Mouse (Mus musculus): ENCODE measurements around the gene Dlst. TPM values are rescaled to one million over a fixed set of nuclear protein-coding genes. Genes with fewer than 3 reads are reported as not detected.
A peak's percentile ranks its signal among the peaks of the same experiment; 100 is the strongest.

Dlst gene
- total and polyA plus RNA-seq, 3 experiments: 163 to 376 (median 230) TPM

DNA sequence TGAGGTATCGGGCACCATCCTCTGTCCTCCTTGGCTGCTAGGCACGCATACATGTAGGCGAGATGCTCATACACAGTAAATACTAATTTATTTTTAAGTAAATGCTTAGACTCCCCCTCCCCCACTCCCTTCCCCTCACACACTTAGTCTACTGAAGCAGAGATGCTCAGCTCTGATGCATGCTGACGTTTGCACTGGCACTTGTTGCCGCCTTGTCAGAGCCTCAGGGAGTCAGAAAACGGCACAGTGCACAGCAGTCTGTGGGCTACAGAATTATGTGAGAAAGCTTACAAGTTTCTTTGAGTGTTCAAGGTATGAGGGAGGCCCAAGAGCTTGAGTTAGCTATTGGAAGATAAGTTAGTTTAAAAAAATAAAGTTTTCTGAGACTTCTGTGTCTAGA lies 20.7 kb downstream of the Dlst start:
- Histone ChIP-seq H3K4me3 (ENCODE audit: control insufficient read depth in 1 of 2, insufficient read depth in 1 of 2, low read depth in 2 of 2, low read length in 2 of 2) (no peak overlapping the region), H3K27ac (ENCODE audit: control insufficient read depth, low read depth, low read length) (no peak overlapping the region), H3K4me1 (ENCODE audit: control insufficient read depth in 1 of 2, insufficient read depth in 2 of 2, low read length in 2 of 2) (peaks cover 7 to 14% of the 10 kb centered on the region in 2 experiments), H3K9ac (ENCODE audit: control insufficient read depth, low read depth, low read length, poor library complexity, severe bottlenecking) (no peak overlapping the region), H3K27me3 (ENCODE audit: control insufficient read depth in 1 of 2, insufficient read depth in 2 of 2, low read length in 2 of 2) (no peaks in the 10 kb centered on the region), H3K9me3 (replicated peaks; ENCODE audit: insufficient read depth, low read length) (no peaks in the 10 kb centered on the region), H3K36me3 (ENCODE audit: control insufficient read depth in 1 of 2, insufficient read depth in 2 of 2, low read length in 2 of 2) (peaks cover 15 to 37% of the 10 kb centered on the region in 2 experiments), H3K79me2 (ENCODE audit: control insufficient read depth, insufficient read depth, low read length, poor library complexity) (no peaks in the 10 kb centered on the region)
- TF ChIP-seq MAX (IDR thresholded peaks at IDR 0.05; ENCODE audit: low read length) (no peak), ELF1 (IDR thresholded peaks at IDR 0.05; ENCODE audit: low read depth, low read length) (no peak), TCF12 (IDR thresholded peaks at IDR 0.05; ENCODE audit: low read depth, low read length) (no peak), GATA1 (IDR thresholded peaks at IDR 0.05; ENCODE audit: low read depth, low read length) (no peak), EP300 (IDR thresholded peaks at IDR 0.05; ENCODE audit: low read depth in 1 of 2, low read length in 2 of 2) (no peak), CTCF (IDR thresholded peaks at IDR 0.05 in 2 of 3, conservative IDR thresholded peaks at IDR 0.05 in 1 of 3; ENCODE audit: control insufficient read depth in 1 of 3, insufficient read depth in 1 of 3, low read depth in 2 of 3, low read length in 3 of 3, poor library complexity in 1 of 3, severe bottlenecking in 1 of 3) (no peak), ZNF384 (IDR thresholded peaks at IDR 0.05; ENCODE audit: low read depth, low read length) (no peak), RCOR1 (IDR thresholded peaks at IDR 0.05; ENCODE audit: low read depth, low read length) (no peak), MYC (IDR thresholded peaks at IDR 0.05; ENCODE audit: low read depth, low read length) (no peak), NRF1 (IDR thresholded peaks at IDR 0.05; ENCODE audit: insufficient read depth, low read depth, low read length, poor library complexity, severe bottlenecking) (no peak), MEF2A (IDR thresholded peaks at IDR 0.05; ENCODE audit: extremely low read depth, insufficient replicate concordance, low read depth, low read length, poor library complexity, severe bottlenecking) (no peak), GABPA (IDR thresholded peaks at IDR 0.05; ENCODE audit: low read depth, low read length) (no peak), MAZ (IDR thresholded peaks at IDR 0.05; ENCODE audit: low read depth, low read length) (no peak)
- DNase-seq (ENCODE audit: low read depth, low spot score): no peak

DNA sequence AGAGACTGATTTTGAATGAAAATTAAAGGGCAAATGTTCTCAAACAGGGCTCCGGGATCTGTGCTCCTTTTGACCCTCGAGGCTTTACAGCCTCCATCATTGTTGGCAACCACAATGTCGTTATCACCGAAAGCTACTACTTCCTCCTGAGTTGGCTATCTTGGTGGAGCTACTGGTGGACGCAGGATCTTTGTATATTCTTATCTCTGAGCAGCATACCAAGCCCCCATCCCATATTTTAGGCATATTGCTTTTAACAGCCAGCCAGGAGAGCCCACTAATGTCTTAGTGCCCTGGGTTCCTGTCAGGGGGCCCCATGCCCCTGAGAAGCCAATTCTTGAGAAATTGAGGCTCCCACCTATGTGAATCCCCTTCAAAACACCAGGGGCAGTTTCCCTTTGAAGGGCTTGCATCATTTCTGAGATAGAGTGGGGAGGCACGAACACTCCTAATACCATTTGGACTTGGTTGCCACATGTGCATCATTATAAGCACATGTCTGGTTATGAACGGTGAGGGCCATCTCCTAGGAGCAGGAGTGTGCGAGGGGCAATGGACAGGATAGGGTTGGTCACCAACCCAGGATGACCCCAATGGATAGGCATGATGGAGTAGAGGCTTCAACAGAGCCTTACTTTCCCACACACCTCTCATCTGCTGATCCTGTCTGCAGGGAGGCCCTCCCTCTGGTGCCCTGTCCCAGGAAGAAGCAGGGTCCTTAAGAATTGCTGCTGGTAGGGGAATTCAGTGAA lies 23.6 kb downstream of the Dlst start:
- Histone ChIP-seq H3K27ac (ENCODE audit: control insufficient read depth, low read depth, low read length) (peak overlapping the region; percentile 8; the same call in 1 of the 2 replicates), H3K9ac (ENCODE audit: control insufficient read depth, low read depth, low read length, poor library complexity, severe bottlenecking) (no peak overlapping the region), H3K79me2 (ENCODE audit: control insufficient read depth, insufficient read depth, low read length, poor library complexity) (no peaks in the 10 kb centered on the region), H3K27me3 (ENCODE audit: control insufficient read depth in 1 of 2, insufficient read depth in 2 of 2, low read length in 2 of 2) (no peaks in the 10 kb centered on the region), H3K36me3 (ENCODE audit: control insufficient read depth in 1 of 2, insufficient read depth in 2 of 2, low read length in 2 of 2) (peaks cover 15 to 24% of the 10 kb centered on the region in 2 experiments), H3K4me3 (ENCODE audit: control insufficient read depth in 1 of 2, insufficient read depth in 1 of 2, low read depth in 2 of 2, low read length in 2 of 2) (no peak overlapping the region), H3K9me3 (replicated peaks; ENCODE audit: insufficient read depth, low read length) (no peaks in the 10 kb centered on the region), H3K4me1 (ENCODE audit: control insufficient read depth in 1 of 2, insufficient read depth in 2 of 2, low read length in 2 of 2) (peaks cover 7 to 14% of the 10 kb centered on the region in 2 experiments)
- peak; percentile 63 for DNase-seq (ENCODE audit: low read depth, low spot score)
- no peak for TF ChIP-seq BHLHE40 (IDR thresholded peaks at IDR 0.05; ENCODE audit: borderline replicate concordance, low read depth, low read length)
- no peak for TF ChIP-seq CHD2 (IDR thresholded peaks at IDR 0.05; ENCODE audit: low read length)
- TF ChIP-seq USF1 (IDR thresholded peaks at IDR 0.05; ENCODE audit: low read depth, low read length): no peak
- TF ChIP-seq POLR2AphosphoS5 (IDR thresholded peaks at IDR 0.05; ENCODE audit: borderline replicate concordance, low read depth, low read length): no peak
- TF ChIP-seq E2F4 (IDR thresholded peaks at IDR 0.05; ENCODE audit: borderline replicate concordance, low read depth, low read length): no peak
- TF ChIP-seq MYB (IDR thresholded peaks at IDR 0.05; ENCODE audit: low read depth, low read length): no peak; the same call in 1 of the 2 replicates
- TF ChIP-seq MYC (IDR thresholded peaks at IDR 0.05; ENCODE audit: low read depth, low read length): no peak; the same call in 1 of the 2 replicates
- TF ChIP-seq ZC3H11A (IDR thresholded peaks at IDR 0.05; ENCODE audit: low read depth, low read length): no peak
- peak; percentile 81 to 82 for TF ChIP-seq EP300 (IDR thresholded peaks at IDR 0.05; ENCODE audit: low read depth in 1 of 2, low read length in 2 of 2)
- TF ChIP-seq CHD1 (IDR thresholded peaks at IDR 0.05; ENCODE audit: low read depth, low read length): no peak
- peak; percentile 90 for TF ChIP-seq GATA1 (IDR thresholded peaks at IDR 0.05; ENCODE audit: low read depth, low read length)
- no peak for TF ChIP-seq USF2 (IDR thresholded peaks at IDR 0.05; ENCODE audit: borderline replicate concordance in 1 of 2, insufficient read depth in 1 of 2, low read depth in 1 of 2, low read length in 2 of 2)
- TF ChIP-seq TAL1 (IDR thresholded peaks at IDR 0.05; ENCODE audit: low read length): peak; percentile 65
- TF ChIP-seq SIN3A (IDR thresholded peaks at IDR 0.05; ENCODE audit: low read length): peak; percentile 69
- no peak for TF ChIP-seq UBTF (IDR thresholded peaks at IDR 0.05; ENCODE audit: borderline replicate concordance, insufficient read depth, low read depth, low read length)
- TF ChIP-seq NRF1 (IDR thresholded peaks at IDR 0.05; ENCODE audit: insufficient read depth, low read depth, low read length, poor library complexity, severe bottlenecking): no peak
- TF ChIP-seq SMC3 (IDR thresholded peaks at IDR 0.05; ENCODE audit: low read depth, low read length): no peak
- TF ChIP-seq GABPA (IDR thresholded peaks at IDR 0.05; ENCODE audit: low read depth, low read length): no peak
- TF ChIP-seq KAT2A (conservative IDR thresholded peaks at IDR 0.05; ENCODE audit: low read depth, low read length): no peak
- no peak for TF ChIP-seq ZKSCAN1 (IDR thresholded peaks at IDR 0.05; ENCODE audit: low read depth, low read length)
- peak; percentile 30; the same call in 1 of the 2 replicates for TF ChIP-seq MXI1 (IDR thresholded peaks at IDR 0.05; ENCODE audit: low read depth, low read length)
